Comparison of ENCODE assay signal across 8 mouse cellular contexts in genomic region chr1:125430737-125431136, GRCm38 (mm10). TPM values are rescaled to one million over a fixed set of nuclear protein-coding genes. Genes with fewer than 3 reads are reported as not detected.
DNase-seq lines count a peak whose midpoint lies in the region; ATAC-seq and TF ChIP-seq lines count a peak whose summit lies in the region.
"Had no signal": no experiment of that assay in that cellular context is flagged by ENCODE, and none has a peak within 500 bp of the region (broad histone marks: within the 10 kb centered on the region; RNA-seq: fewer than 3 reads in every experiment).

No protein-coding gene starts in this region.

- H3K9ac ChIP-seq in lung, embryonic 14.5 days, result no peak overlapping the region

- TF ChIP-seq CTCF in lung, embryonic 14.5 days (IDR thresholded peaks at IDR 0.05; ENCODE audit: low read depth), result no peak
- TF ChIP-seq CTCF in lung, adult 2 months (IDR thresholded peaks at IDR 0.05; ENCODE audit: insufficient read depth, low read length), result no peak
- no peak for TF ChIP-seq CTCF in small intestine, adult 2 months (IDR thresholded peaks at IDR 0.05; ENCODE audit: extremely low read depth, insufficient read length, insufficient replicate concordance, low read depth, low read length)

- no peak for DNase-seq in lung, embryonic 14.5 days
- DNase-seq in lung, adult 2 months, result no peak
- DNase-seq in ZHBTc4 (ENCODE audit: low read depth, low spot score), result peak; percentile 52
- peak; percentile 80 for DNase-seq in induced T-regulatory cell, adult 2 months (ENCODE audit: low read depth)
- DNase-seq in layer of hippocampus, adult 9-11 months, result no peak
- DNase-seq in ovary, adult 18-20 months (ENCODE audit: low spot score), result no peak

- no peak for TF ChIP-seq POLR2A in lung, adult 2 months (IDR thresholded peaks at IDR 0.05; ENCODE audit: borderline replicate concordance, extremely low read depth, low read depth, low read length)
- TF ChIP-seq POLR2A in small intestine, adult 2 months (IDR thresholded peaks at IDR 0.05; ENCODE audit: low read depth, low read length), result no peak

- peaks cover 16% of the 10 kb centered on the region for H3K4me1 ChIP-seq in lung, embryonic 14.5 days (ENCODE audit: insufficient read depth)
- peaks cover 29% of the 10 kb centered on the region for H3K4me1 ChIP-seq in lung, adult 2 months (ENCODE audit: control insufficient read depth, insufficient read depth, low read length)
- H3K4me1 ChIP-seq in small intestine, adult 2 months (ENCODE audit: control insufficient read depth, insufficient read depth, insufficient read length, low read length), result peaks cover 18% of the 10 kb centered on the region

- no peak overlapping the region for H3K27ac ChIP-seq in lung, embryonic 14.5 days (ENCODE audit: low read depth)
- H3K27ac ChIP-seq in small intestine, adult 2 months (ENCODE audit: insufficient read depth, low read depth, low read length), result 0 out of 2 replicates have a peak overlapping the region, but pooled peaks have one; percentile 3

- peak overlapping the region; percentile 73 for H3K4me2 ChIP-seq in lung, embryonic 14.5 days

- peak overlapping the region; percentile 4; the same call in 1 of the 2 replicates for H3K4me3 ChIP-seq in lung, embryonic 14.5 days (ENCODE audit: low read depth, low read length)
- H3K4me3 ChIP-seq in lung, adult 2 months (replicated peaks; ENCODE audit: extremely low read depth, low read depth, low read length), result no peak overlapping the region
- H3K4me3 ChIP-seq in small intestine, adult 2 months (ENCODE audit: low read depth, low read length), result no peak overlapping the region

- no peaks in the 10 kb centered on the region for H3K27me3 ChIP-seq in lung, embryonic 14.5 days (ENCODE audit: insufficient read depth, low read length)
- H3K27me3 ChIP-seq in small intestine, adult 2 months (ENCODE audit: control insufficient read depth, insufficient read depth, low read length), result no peaks in the 10 kb centered on the region

- no peaks in the 10 kb centered on the region for H3K9me3 ChIP-seq in lung, embryonic 14.5 days (ENCODE audit: low read depth, low read length)

- no peaks in the 10 kb centered on the region for H3K36me3 ChIP-seq in lung, embryonic 14.5 days (ENCODE audit: insufficient read depth)
- H3K36me3 ChIP-seq in small intestine, adult 2 months (ENCODE audit: control insufficient read depth, insufficient read depth, low read length), result no peaks in the 10 kb centered on the region

- 42% methylated on average over 7 of the region's 7 CpGs for WGBS in lung, embryonic 14.5 days
- WGBS in lung, adult 2 months, result 21% methylated on average over 7 of the region's 7 CpGs
- WGBS in small intestine, adult 2 months, result 35% methylated on average over 7 of the region's 7 CpGs

- no peak for ATAC-seq in lung, embryonic 14.5 days (ENCODE audit: insufficient read depth)
- ATAC-seq: hindbrain, embryonic 16.5 days had no signal

RNA-seq across cellular contexts. Expression of gene Actr3, which starts 4.8 kb away (rescaled TPM):
- 342 and 351 TPM in 2 replicates for polyA plus RNA-seq in lung, embryonic 14.5 days (2014; fragmentation: Nextera tagmentation; extraction: Ambion mirVana)
- polyA plus RNA-seq in lung, adult 2 months (2012; rRNA removed), result 36.6 and 64.6 TPM in 2 replicates
- polyA plus RNA-seq in small intestine, adult 2 months (2012; rRNA removed), result 45.0 and 90.9 TPM in 2 replicates

Comparison
In these comparisons a context has a peak if more than half of its experiments do, and no peak if none do; other contexts are left out.
1. DNase-seq: peak in ZHBTc4 (single experiment) and induced T-regulatory cell, adult 2 months (single experiment); none in lung, embryonic 14.5 days (single experiment), lung, adult 2 months (single experiment), layer of hippocampus, adult 9-11 months (single experiment) and ovary, adult 18-20 months (single experiment).